Mouse (Mus musculus): ENCODE data around the gene Lrp2bp. TPM values are rescaled to one million over a fixed set of nuclear protein-coding genes. Genes with fewer than 3 reads are reported as not detected.

The Lrp2bp gene
- polyA plus RNA-seq, 1 experiment from 2014 or later = 0.51 TPM

GRCm38 (mm10) chr8:46040260-46040659, 41.2 kb downstream of the Lrp2bp start:
- Histone ChIP-seq H3K9me3 (no peaks in the 10 kb centered on the region), H3K4me1 (replicated peaks) (no peaks in the 10 kb centered on the region), H3K4me3 (no peak overlapping the region), H3K9ac (no peak overlapping the region), H3K36me3 (peaks cover 39% of the 10 kb centered on the region), H3K27me3 (no peaks in the 10 kb centered on the region), H3K4me2 (no peak overlapping the region), H3K27ac (replicated peaks) (no peak overlapping the region; the same call in 1 of the 2 replicates)
- ATAC-seq (ENCODE audit: low FRiP score, low read depth) = no peak
- WGBS = 51% methylated on average over 13 of the region's 13 CpGs

- H3K36me3 ChIP-seq = no peaks in the 10 kb centered on the region; the same call in 1 of the 2 replicates
- no peaks in the 10 kb centered on the region for H3K4me1 ChIP-seq (replicated peaks)
- no peak overlapping the region for H3K27ac ChIP-seq (replicated peaks)
- 94% methylated on average over 5 of the region's 5 CpGs for WGBS
- H3K27me3 ChIP-seq = no peaks in the 10 kb centered on the region
- H3K9ac ChIP-seq = no peak overlapping the region
- H3K9me3 ChIP-seq = no peaks in the 10 kb centered on the region
- ATAC-seq (ENCODE audit: low FRiP score, low read depth) = no peak
- H3K4me3 ChIP-seq = no peak overlapping the region
- no peak overlapping the region for H3K4me2 ChIP-seq
Measured at GRCm38 (mm10) chr8:46072798-46073197, 73.7 kb downstream of the Lrp2bp start.

GRCm38 (mm10) chr8:46073540-46074140, 74.5 kb downstream of the Lrp2bp start:
- no peaks in the 10 kb centered on the region for H3K27me3 ChIP-seq
- peaks cover 2% of the 10 kb centered on the region; the same call in 1 of the 2 replicates for H3K36me3 ChIP-seq
- H3K4me3 ChIP-seq = no peak overlapping the region
- no peaks in the 10 kb centered on the region for H3K9me3 ChIP-seq
- H3K27ac ChIP-seq (replicated peaks) = no peak overlapping the region
- no peaks in the 10 kb centered on the region for H3K4me1 ChIP-seq (replicated peaks)
- no peak overlapping the region for H3K4me2 ChIP-seq
- no peak overlapping the region for H3K9ac ChIP-seq
- no peak for ATAC-seq (ENCODE audit: low FRiP score, low read depth)
- WGBS = 90% methylated on average over 2 of the region's 2 CpGs

GRCm38 (mm10) chr8:46075223-46075622, 76.1 kb downstream of the Lrp2bp start:
- Histone ChIP-seq H3K9ac (no peak overlapping the region), H3K27me3 (no peaks in the 10 kb centered on the region), H3K9me3 (no peaks in the 10 kb centered on the region), H3K4me2 (no peak overlapping the region), H3K4me1 (replicated peaks) (no peaks in the 10 kb centered on the region), H3K36me3 (peaks cover 7% of the 10 kb centered on the region; the same call in 1 of the 2 replicates), H3K4me3 (no peak overlapping the region), H3K27ac (replicated peaks) (no peak overlapping the region)
- no peak for ATAC-seq (ENCODE audit: low FRiP score, low read depth)
- WGBS = 91% methylated on average over 5 of the region's 5 CpGs

GRCm38 (mm10) chr8:46078866-46079265, 79.8 kb downstream of the Lrp2bp start:
- 83% methylated on average over 6 of the region's 6 CpGs for WGBS
- Histone ChIP-seq H3K27ac (replicated peaks) (no peak overlapping the region), H3K4me3 (no peak overlapping the region), H3K9me3 (no peaks in the 10 kb centered on the region), H3K9ac (no peak overlapping the region), H3K4me1 (replicated peaks) (no peaks in the 10 kb centered on the region), H3K27me3 (no peaks in the 10 kb centered on the region), H3K36me3 (peaks cover 7% of the 10 kb centered on the region; the same call in 1 of the 2 replicates), H3K4me2 (no peak overlapping the region)
- ATAC-seq (ENCODE audit: low FRiP score, low read depth) = no peak

Other genes with a start within 250 kb of the Lrp2bp start
- 18.9 and 20.9 TPM in 2 replicates for gene Pdlim3, start 113.8 kb upstream of the Lrp2bp start, polyA plus RNA-seq (2015; fragmentation: Nextera tagmentation; extraction: Ambion mirVana)
- gene Ccdc110, start 64.7 kb upstream of the Lrp2bp start, polyA plus RNA-seq (2015; fragmentation: Nextera tagmentation; extraction: Ambion mirVana) = 0.09 and 0.21 TPM in 2 replicates
- gene 1700029J07Rik, start 24.1 kb upstream of the Lrp2bp start, polyA plus RNA-seq (2015; fragmentation: Nextera tagmentation; extraction: Ambion mirVana) = 5.7 and 6.1 TPM in 2 replicates
- gene Ufsp2, start 23.8 kb upstream of the Lrp2bp start, polyA plus RNA-seq (2015; fragmentation: Nextera tagmentation; extraction: Ambion mirVana) = 66.9 and 69.8 TPM in 2 replicates
- 38.4 and 45.2 TPM in 2 replicates for gene Ankrd37, start 6.4 kb downstream of the Lrp2bp start, polyA plus RNA-seq (2015; fragmentation: Nextera tagmentation; extraction: Ambion mirVana)
- 21.3 and 22.4 TPM in 2 replicates for gene Cfap97, start 152.5 kb downstream of the Lrp2bp start, polyA plus RNA-seq (2015; fragmentation: Nextera tagmentation; extraction: Ambion mirVana)
- gene Snx25, start 152.9 kb downstream of the Lrp2bp start, polyA plus RNA-seq (2015; fragmentation: Nextera tagmentation; extraction: Ambion mirVana) = 10.9 and 11.2 TPM in 2 replicates
- gene Slc25a4, start 212.0 kb downstream of the Lrp2bp start, polyA plus RNA-seq (2015; fragmentation: Nextera tagmentation; extraction: Ambion mirVana) = 920 and 933 TPM in 2 replicates